Mouse (Mus musculus): ENCODE results near the gene Lrrc4. TPM values are rescaled to one million over a fixed set of nuclear protein-coding genes. Genes with fewer than 3 reads are reported as not detected.

Gene Lrrc4
- polyA plus RNA-seq, 1 experiment from 2014 or later, result 0.87 TPM

GRCm38 (mm10) chr6:28622522-28622921 lies 209.0 kb downstream of the Lrrc4 start:
- 0 out of 2 replicates have a peak overlapping the region, but pooled peaks have one; percentile 9 for H3K4me3 ChIP-seq
- H3K27me3 ChIP-seq (ENCODE audit: insufficient read depth, poor library complexity, severe bottlenecking), result no peaks in the 10 kb centered on the region
- no peaks in the 10 kb centered on the region for H3K9me3 ChIP-seq
- DNase-seq (ENCODE audit: low spot score), result no peak
- peak overlapping the region; percentile 69; the same call in 1 of the 2 replicates for H3K27ac ChIP-seq
- H3K36me3 ChIP-seq, result peaks cover 4% of the 10 kb centered on the region; the same call in 1 of the 2 replicates
- 16% methylated on average over 6 of the region's 6 CpGs for WGBS
- peaks cover 49% of the 10 kb centered on the region for H3K4me1 ChIP-seq

- H3K4me3 ChIP-seq, result no peak overlapping the region
- peaks cover 49% of the 10 kb centered on the region for H3K4me1 ChIP-seq
- DNase-seq (ENCODE audit: low spot score), result no peak
- H3K27ac ChIP-seq, result peak overlapping the region; percentile 69; the same call in 1 of the 2 replicates
- 65% methylated on average over 5 of the region's 5 CpGs for WGBS
- H3K9me3 ChIP-seq, result no peaks in the 10 kb centered on the region
- H3K36me3 ChIP-seq, result peaks cover 4% of the 10 kb centered on the region; the same call in 1 of the 2 replicates
- H3K27me3 ChIP-seq (ENCODE audit: insufficient read depth, poor library complexity, severe bottlenecking), result no peaks in the 10 kb centered on the region
Measured at GRCm38 (mm10) chr6:28621961-28622360, 209.6 kb downstream of the Lrrc4 start.

GRCm38 (mm10) chr6:28621431-28621830 lies 210.1 kb downstream of the Lrrc4 start:
- peak overlapping the region; percentile 69; the same call in 1 of the 2 replicates for H3K27ac ChIP-seq
- WGBS, result 55% methylated on average over 4 of the region's 4 CpGs
- no peaks in the 10 kb centered on the region for H3K9me3 ChIP-seq
- peak; percentile 83 for DNase-seq (ENCODE audit: low spot score)
- H3K4me3 ChIP-seq, result no peak overlapping the region
- H3K27me3 ChIP-seq (ENCODE audit: insufficient read depth, poor library complexity, severe bottlenecking), result no peaks in the 10 kb centered on the region
- H3K36me3 ChIP-seq, result peaks cover 4% of the 10 kb centered on the region; the same call in 1 of the 2 replicates
- peaks cover 49% of the 10 kb centered on the region for H3K4me1 ChIP-seq

GRCm38 (mm10) chr6:28618751-28619153 lies 212.8 kb downstream of the Lrrc4 start:
- Histone ChIP-seq H3K4me1 (peaks cover 49% of the 10 kb centered on the region), H3K27me3 (ENCODE audit: insufficient read depth, poor library complexity, severe bottlenecking) (no peaks in the 10 kb centered on the region), H3K9me3 (no peaks in the 10 kb centered on the region), H3K4me3 (peak overlapping the region; percentile 12; the same call in 1 of the 2 replicates), H3K27ac (peak overlapping the region; percentile 74), H3K36me3 (no peaks in the 10 kb centered on the region)
- DNase-seq (ENCODE audit: low spot score), result peak; percentile 83
- 20% methylated on average over 7 of the region's 7 CpGs for WGBS

- Histone ChIP-seq H3K9me3 (no peaks in the 10 kb centered on the region), H3K4me1 (peaks cover 49% of the 10 kb centered on the region), H3K27me3 (ENCODE audit: insufficient read depth, poor library complexity, severe bottlenecking) (no peaks in the 10 kb centered on the region), H3K4me3 (no peak overlapping the region), H3K27ac (peak overlapping the region; percentile 74; the same call in 1 of the 2 replicates), H3K36me3 (no peaks in the 10 kb centered on the region)
- WGBS, result 65% methylated on average over 3 of the region's 3 CpGs
- DNase-seq (ENCODE audit: low spot score), result no peak
Measured at GRCm38 (mm10) chr6:28618299-28618698, 213.2 kb downstream of the Lrrc4 start.

GRCm38 (mm10) chr6:28615966-28616365 lies 215.6 kb downstream of the Lrrc4 start:
- H3K27me3 ChIP-seq (ENCODE audit: insufficient read depth, poor library complexity, severe bottlenecking), result no peaks in the 10 kb centered on the region
- no peak overlapping the region for H3K27ac ChIP-seq
- 76% methylated on average over 3 of the region's 3 CpGs for WGBS
- no peak for DNase-seq (ENCODE audit: low spot score)
- H3K4me1 ChIP-seq, result peaks cover 25% of the 10 kb centered on the region
- no peaks in the 10 kb centered on the region for H3K9me3 ChIP-seq
- H3K36me3 ChIP-seq, result no peaks in the 10 kb centered on the region
- no peak overlapping the region for H3K4me3 ChIP-seq

GRCm38 (mm10) chr6:28615408-28615807 lies 216.1 kb downstream of the Lrrc4 start:
- 91% methylated on average over 3 of the region's 3 CpGs for WGBS
- Histone ChIP-seq H3K4me3 (no peak overlapping the region), H3K27ac (no peak overlapping the region), H3K4me1 (peaks cover 23% of the 10 kb centered on the region), H3K36me3 (no peaks in the 10 kb centered on the region), H3K27me3 (ENCODE audit: insufficient read depth, poor library complexity, severe bottlenecking) (no peaks in the 10 kb centered on the region), H3K9me3 (no peaks in the 10 kb centered on the region)
- no peak for DNase-seq (ENCODE audit: low spot score)

GRCm38 (mm10) chr6:28614856-28615255 lies 216.7 kb downstream of the Lrrc4 start:
- H3K9me3 ChIP-seq, result no peaks in the 10 kb centered on the region
- H3K27me3 ChIP-seq (ENCODE audit: insufficient read depth, poor library complexity, severe bottlenecking), result no peaks in the 10 kb centered on the region
- DNase-seq (ENCODE audit: low spot score), result no peak
- peaks cover 20% of the 10 kb centered on the region for H3K4me1 ChIP-seq
- 93% methylated on average over 4 of the region's 4 CpGs for WGBS
- no peaks in the 10 kb centered on the region for H3K36me3 ChIP-seq
- no peak overlapping the region for H3K4me3 ChIP-seq
- no peak overlapping the region for H3K27ac ChIP-seq

GRCm38 (mm10) chr6:28613441-28613840 lies 218.1 kb downstream of the Lrrc4 start:
- 89% methylated on average over 4 of the region's 4 CpGs for WGBS
- H3K36me3 ChIP-seq, result no peaks in the 10 kb centered on the region
- no peak overlapping the region for H3K27ac ChIP-seq
- peaks cover 9% of the 10 kb centered on the region for H3K4me1 ChIP-seq
- no peak for DNase-seq (ENCODE audit: low spot score)
- H3K9me3 ChIP-seq, result no peaks in the 10 kb centered on the region
- H3K27me3 ChIP-seq (ENCODE audit: insufficient read depth, poor library complexity, severe bottlenecking), result no peaks in the 10 kb centered on the region
- no peak overlapping the region for H3K4me3 ChIP-seq

Other genes starting within 250 kb of the Lrrc4 start
- not detected in 2 replicates for gene Lep, start 228.5 kb upstream of the Lrrc4 start, polyA plus RNA-seq (2016; fragmentation: Nextera tagmentation; extraction: Ambion mirVana)

Data from heart, embryonic 10.5 days (tissue).